Mouse (Mus musculus) stomach, embryonic 16.5 days (tissue): ENCODE measurements around the gene Sptbn4. TPM values are rescaled to one million over a fixed set of nuclear protein-coding genes. Genes with fewer than 3 reads are reported as not detected.
A peak's percentile ranks its signal among the peaks of the same experiment; 100 is the strongest.
"Not testable (repeated sequence)": the region's sequence is repeated elsewhere in the genome, so short reads cannot be mapped to it uniquely, and the experiment has no call there.

Experiments
- ATAC-seq: fragments of 200-750 bp; cut with Nextera tagmentation; 2 replicates; pipeline ENCODE4 v1.8.0; 2017; ENCODE audit warnings: moderate number of reproducible peaks, moderate TSS enrichment; ENCODE audit not compliant: insufficient read depth, low FRiP score
- H3K27ac ChIP-seq: fragments of 300-500 bp; sonication (generic); 2 replicates; pipeline ENCODE4 v1.5.1; 2014; ENCODE audit warnings: low read length
- H3K27me3 ChIP-seq: fragments of 300-500 bp; sonication (generic); 2 replicates; pipeline ENCODE4 v1.6.1; 2014; ENCODE audit warnings: low read length, control low read depth, mixed read lengths; ENCODE audit not compliant: control insufficient read depth, insufficient read depth
- H3K36me3 ChIP-seq: fragments of 300-500 bp; sonication (generic); 2 replicates; pipeline ENCODE4 v1.6.1; 2014; ENCODE audit warnings: low read length; ENCODE audit not compliant: control insufficient read depth, insufficient read depth
- H3K4me1 ChIP-seq: fragments of 300-500 bp; sonication (generic); 2 replicates; pipeline ENCODE4 v1.6.1; 2014; ENCODE audit warnings: low read length, control low read depth, mixed read lengths; ENCODE audit not compliant: control insufficient read depth, insufficient read depth
- H3K4me2 ChIP-seq: fragments of 300-500 bp; sonication (generic); 2 replicates; pipeline ENCODE4 v1.6.1; 2014; ENCODE audit warnings: low read depth, low read length, mixed read lengths
- H3K4me3 ChIP-seq: fragments of 300-500 bp; sonication (generic); replicated peaks from 2 replicates; pipeline ENCODE4 v1.5.1; 2014; ENCODE audit warnings: mild to moderate bottlenecking, low read length
- H3K9ac ChIP-seq: fragments of 300-500 bp; sonication (generic); 2 replicates; pipeline ENCODE4 v1.6.1; 2014; ENCODE audit warnings: low read length
- H3K9me3 ChIP-seq: fragments of 300-500 bp; sonication (generic); replicated peaks from 2 replicates; pipeline ENCODE4 v1.6.1; 2016; ENCODE audit warnings: low read length, control low read depth; ENCODE audit not compliant: control insufficient read depth
- WGBS: fragments of 180-500 bp; shearing (Covaris S2); extraction: QIAGEN DNeasy Blood & Tissue Kit; methylation state at CpG from one replicate; pipeline ENCODE4 v1.1.7; 2014; 5-methylcytosine and 5-hydroxymethylcytosine counted together
- polyA plus RNA-seq: library from polyadenylated mRNA; unstranded; fragments of >200 nt; fragmentation: Nextera tagmentation; extraction: Ambion mirVana; gene quantifications from 2 replicates; pipeline ENCODE4 v1.2.1, GENCODE M21; 2015

The Sptbn4 gene
- 0.50 and 0.57 TPM in 2 replicates for polyA plus RNA-seq

GRCm38 (mm10) chr7:27447419-27448286, at the start of gene Sptbn4, which contains the start of gene Blvrb:
TSS of gene Sptbn4 (minus strand) at chr7:27447686.
TSS of gene Blvrb (plus strand) at chr7:27447978.
- Histone ChIP-seq H3K36me3 (no peaks in the 10 kb centered on the region), H3K4me3 (peak within 1 kb of the TSS; percentile 69), H3K27ac (peak within 1 kb of the TSS; percentile 50), H3K9ac (peak within 1 kb of the TSS; percentile 74), H3K4me1 (peaks cover 18% of the 10 kb centered on the region), H3K27me3 (peaks cover 17% of the 10 kb centered on the region), H3K4me2 (peak within 1 kb of the TSS; percentile 91), H3K9me3 (no peaks in the 10 kb centered on the region)
- WGBS, result 1% methylated on average over 54 of the region's 54 CpGs
- ATAC-seq, result peak; percentile 95

GRCm38 (mm10) chr7:27494659-27495367, 47.3 kb upstream of the Sptbn4 start:
- not testable (repeated sequence) for H3K27me3 ChIP-seq, H3K36me3 ChIP-seq, ATAC-seq, H3K27ac ChIP-seq, H3K9ac ChIP-seq, H3K9me3 ChIP-seq, H3K4me3 ChIP-seq, H3K4me2 ChIP-seq
- WGBS, result 91% methylated on average over 8 of the region's 9 CpGs
- H3K4me1 ChIP-seq, result peaks cover 12% of the 10 kb centered on the region

- Histone ChIP-seq H3K9me3 (no peaks in the 10 kb centered on the region), H3K27ac (no peak overlapping the region), H3K9ac (no peak overlapping the region), H3K4me2 (no peak overlapping the region), H3K4me3 (no peak overlapping the region), H3K36me3 (no peaks in the 10 kb centered on the region; the same call in 1 of the 2 replicates), H3K27me3 (no peaks in the 10 kb centered on the region), H3K4me1 (peaks cover 24% of the 10 kb centered on the region)
- WGBS, result 81% methylated on average over 5 of the region's 5 CpGs
- no peak for ATAC-seq
These were observed 46.0 kb upstream of the Sptbn4 start for GRCm38 (mm10) chr7:27493450-27493849.

GRCm38 (mm10) chr7:27493022-27493421, 45.5 kb upstream of the Sptbn4 start:
- Histone ChIP-seq H3K9me3 (no peaks in the 10 kb centered on the region), H3K4me1 (peaks cover 28% of the 10 kb centered on the region), H3K27me3 (no peaks in the 10 kb centered on the region), H3K4me2 (no peak overlapping the region), H3K27ac (no peak overlapping the region), H3K36me3 (no peaks in the 10 kb centered on the region; the same call in 1 of the 2 replicates), H3K9ac (no peak overlapping the region), H3K4me3 (no peak overlapping the region)
- 51% methylated on average over 3 of the region's 3 CpGs for WGBS
- no peak for ATAC-seq

GRCm38 (mm10) chr7:27491856-27492255, 44.4 kb upstream of the Sptbn4 start:
- peak overlapping the region; percentile 27; the same call in 1 of the 2 replicates for H3K9ac ChIP-seq
- no peak overlapping the region for H3K4me2 ChIP-seq
- H3K36me3 ChIP-seq, result no peaks in the 10 kb centered on the region; the same call in 1 of the 2 replicates
- H3K4me1 ChIP-seq, result peaks cover 30% of the 10 kb centered on the region
- H3K27me3 ChIP-seq, result no peaks in the 10 kb centered on the region
- 0 out of 2 replicates have a peak overlapping the region, but pooled peaks have one; percentile 97 for H3K27ac ChIP-seq
- H3K9me3 ChIP-seq, result no peaks in the 10 kb centered on the region
- 68% methylated on average over 7 of the region's 7 CpGs for WGBS
- ATAC-seq, result no peak
- H3K4me3 ChIP-seq, result no peak overlapping the region

GRCm38 (mm10) chr7:27490543-27491329, 43.2 kb upstream of the Sptbn4 start:
- Histone ChIP-seq H3K9ac (peak overlapping the region; percentile 69), H3K9me3 (no peaks in the 10 kb centered on the region), H3K36me3 (no peaks in the 10 kb centered on the region; the same call in 1 of the 2 replicates), H3K27me3 (no peaks in the 10 kb centered on the region), H3K4me2 (peak overlapping the region; percentile 47), H3K4me3 (peak overlapping the region; percentile 47), H3K27ac (peak overlapping the region; percentile 97), H3K4me1 (peaks cover 30% of the 10 kb centered on the region)
- peak; percentile 84 for ATAC-seq
- WGBS, result under 1% methylated on average over 30 of the region's 33 CpGs

- H3K4me3 ChIP-seq, result peak overlapping the region; percentile 47
- no peak for ATAC-seq
- H3K9ac ChIP-seq, result peak overlapping the region; percentile 69
- H3K4me1 ChIP-seq, result peaks cover 30% of the 10 kb centered on the region
- H3K36me3 ChIP-seq, result no peaks in the 10 kb centered on the region; the same call in 1 of the 2 replicates
- H3K27me3 ChIP-seq, result no peaks in the 10 kb centered on the region
- peak overlapping the region; percentile 47 for H3K4me2 ChIP-seq
- no peaks in the 10 kb centered on the region for H3K9me3 ChIP-seq
- 26% methylated on average over 4 of the region's 4 CpGs for WGBS
- peak overlapping the region; percentile 97 for H3K27ac ChIP-seq
These were observed 42.7 kb upstream of the Sptbn4 start for GRCm38 (mm10) chr7:27490227-27490542.

GRCm38 (mm10) chr7:27489270-27489869, 41.9 kb upstream of the Sptbn4 start:
- no peak overlapping the region for H3K4me3 ChIP-seq
- peaks cover 30% of the 10 kb centered on the region for H3K4me1 ChIP-seq
- 91% methylated on average over 25 of the region's 25 CpGs for WGBS
- H3K9me3 ChIP-seq, result no peaks in the 10 kb centered on the region
- H3K27me3 ChIP-seq, result no peaks in the 10 kb centered on the region
- no peaks in the 10 kb centered on the region; the same call in 1 of the 2 replicates for H3K36me3 ChIP-seq
- ATAC-seq, result no peak
- H3K4me2 ChIP-seq, result no peak overlapping the region
- peak overlapping the region; percentile 97; the same call in 1 of the 2 replicates for H3K27ac ChIP-seq
- H3K9ac ChIP-seq, result peak overlapping the region; percentile 69; the same call in 1 of the 2 replicates
